Mouse (Mus musculus) thymus, adult 2 months (tissue): ENCODE measurements around the gene Zbed6. TPM values are rescaled to one million over a fixed set of nuclear protein-coding genes. Genes with fewer than 3 reads are reported as not detected.
"Not testable (repeated sequence)": the region's sequence is repeated elsewhere in the genome, so short reads cannot be mapped to it uniquely, and the experiment has no call there.

Experiments
- DNase-seq: peaks from one replicate; pipeline ENCODE4 v3.0.0; 2021
- H3K27ac ChIP-seq: fragments of 200-500 bp; 2 replicates; pipeline ENCODE4 v1.5.1; 2012; ENCODE audit warnings: low read length, control low read depth; ENCODE audit not compliant: control insufficient read depth, insufficient read depth
- H3K27me3 ChIP-seq: fragments of 200-500 bp; 2 replicates; pipeline ENCODE4 v1.6.1; 2012; ENCODE audit warnings: mild to moderate bottlenecking, low read length, moderate library complexity, mixed read lengths; ENCODE audit not compliant: control insufficient read depth, insufficient read depth
- H3K36me3 ChIP-seq: fragments of 200-500 bp; 2 replicates; pipeline ENCODE4 v1.6.1; 2012; ENCODE audit warnings: mild to moderate bottlenecking, low read length, moderate library complexity; ENCODE audit not compliant: control insufficient read depth, insufficient read depth
- H3K4me1 ChIP-seq: fragments of 200-500 bp; replicated peaks from 2 replicates; pipeline ENCODE4 v1.6.1; 2012; ENCODE audit warnings: low read length; ENCODE audit not compliant: control insufficient read depth, insufficient read depth
- H3K4me3 ChIP-seq: fragments of 200-500 bp; 2 replicates; pipeline ENCODE4 v1.5.1; 2012; ENCODE audit warnings: mild to moderate bottlenecking, low read length, control low read depth, moderate library complexity; ENCODE audit not compliant: control insufficient read depth, insufficient read depth
- CTCF ChIP-seq: fragments of 200-500 bp; IDR thresholded peaks from 2 replicates; pipeline ENCODE4 v1.5.1; 2012; ENCODE audit warnings: mild to moderate bottlenecking, control low read depth, low read length, moderate library complexity, borderline replicate concordance; ENCODE audit not compliant: control insufficient read depth, poor library complexity, insufficient read depth; ENCODE audit errors: extremely low read depth
- POLR2A ChIP-seq: fragments of 200-500 bp; IDR thresholded peaks from 2 replicates; pipeline ENCODE4 v1.6.1; 2012; ENCODE audit warnings: mild to moderate bottlenecking, low read length, control low read depth, moderate library complexity; ENCODE audit not compliant: control insufficient read depth, poor library complexity, insufficient read depth; ENCODE audit errors: extremely low read depth
- WGBS: fragments of 180-500 bp; shearing (Covaris S2); methylation state at CpG from one replicate; pipeline ENCODE4 v1.1.7; 2018; 5-methylcytosine and 5-hydroxymethylcytosine counted together
- polyA plus RNA-seq: library from polyadenylated mRNA; depleted of rRNA; stranded (reverse); fragments of >200 nt; gene quantifications from 2 replicates; pipeline ENCODE4 v1.2.3, GENCODE M21; 2012

Zbed6 gene
- polyA plus RNA-seq, 1 experiment: 5.3 TPM

DNA sequence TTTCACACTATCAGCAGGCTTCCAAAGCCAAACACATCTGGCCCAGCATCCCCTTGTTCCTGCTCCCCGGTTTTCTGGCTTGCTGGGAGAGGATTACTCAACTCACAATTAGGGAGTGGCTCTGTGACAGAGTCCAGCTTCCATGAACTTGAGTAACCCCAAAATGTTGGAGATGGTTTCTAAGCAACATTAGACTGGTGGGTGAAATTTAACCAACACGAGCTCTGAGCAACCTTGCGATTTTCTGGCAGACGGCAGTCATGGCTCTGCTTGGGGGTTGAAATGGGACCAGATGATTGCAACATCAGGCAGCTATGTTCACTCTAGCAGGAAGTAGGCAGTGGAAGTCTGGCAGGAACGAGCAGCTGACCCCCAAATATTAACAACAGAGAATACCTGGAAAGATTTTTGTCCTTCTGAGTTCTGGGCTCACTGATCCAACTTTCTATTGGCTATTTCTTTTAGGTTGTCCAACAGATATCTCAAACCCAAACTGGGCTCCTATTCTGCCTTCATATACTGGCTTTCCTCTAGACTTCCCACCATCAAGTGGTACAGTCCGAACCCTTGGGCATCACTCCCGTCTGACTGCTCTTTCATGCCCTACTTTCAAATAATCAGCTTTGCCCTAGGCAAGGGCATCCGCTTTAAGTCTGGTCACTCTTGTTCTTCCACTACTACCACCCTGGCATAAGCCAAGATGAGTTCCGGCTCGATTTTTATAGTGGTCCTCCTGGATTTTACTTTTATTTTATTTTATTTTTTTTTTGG is 25.2 kb upstream of the Zbed6 start:
- Histone ChIP-seq H3K4me1 (peaks cover 19% of the 10 kb centered on the region), H3K4me3 (no peak overlapping the region), H3K36me3 (0 out of 2 replicates have a peak, but pooled peaks cover 3% of the 10 kb centered on the region), H3K27me3 (no peaks in the 10 kb centered on the region), H3K27ac (no peak overlapping the region)
- DNase-seq: no peak
- TF ChIP-seq POLR2A: no peak
- TF ChIP-seq CTCF: no peak
- 94% methylated on average over 10 of the region's 10 CpGs for WGBS

DNA sequence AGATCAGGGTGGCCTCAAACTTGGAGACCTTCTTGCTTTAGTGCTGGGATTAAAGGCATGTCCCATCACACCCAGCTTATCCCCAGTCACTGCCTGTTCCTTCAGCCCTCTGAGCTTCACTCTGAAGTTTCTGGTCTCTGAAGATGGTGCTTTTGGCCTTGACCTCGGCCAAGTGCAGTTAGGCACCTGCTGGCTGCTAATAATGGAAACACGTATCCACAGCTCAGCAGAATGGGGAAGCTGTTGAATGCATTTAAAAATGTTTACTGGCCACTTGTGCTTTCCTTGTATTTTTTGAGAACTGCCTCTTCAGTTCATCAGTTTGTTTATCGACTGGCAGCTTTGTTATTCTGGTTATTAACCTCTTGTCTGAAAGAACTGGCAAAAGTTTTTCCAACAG is 11.1 kb upstream of the Zbed6 start:
- Histone ChIP-seq H3K27ac (no peak overlapping the region), H3K27me3 (no peaks in the 10 kb centered on the region), H3K4me3 (no peak overlapping the region), H3K36me3 (no peaks in the 10 kb centered on the region), H3K4me1 (no peaks in the 10 kb centered on the region)
- WGBS: 54% methylated on average over 3 of the region's 3 CpGs
- TF ChIP-seq CTCF: no peak
- TF ChIP-seq POLR2A: no peak
- DNase-seq: no peak

DNA sequence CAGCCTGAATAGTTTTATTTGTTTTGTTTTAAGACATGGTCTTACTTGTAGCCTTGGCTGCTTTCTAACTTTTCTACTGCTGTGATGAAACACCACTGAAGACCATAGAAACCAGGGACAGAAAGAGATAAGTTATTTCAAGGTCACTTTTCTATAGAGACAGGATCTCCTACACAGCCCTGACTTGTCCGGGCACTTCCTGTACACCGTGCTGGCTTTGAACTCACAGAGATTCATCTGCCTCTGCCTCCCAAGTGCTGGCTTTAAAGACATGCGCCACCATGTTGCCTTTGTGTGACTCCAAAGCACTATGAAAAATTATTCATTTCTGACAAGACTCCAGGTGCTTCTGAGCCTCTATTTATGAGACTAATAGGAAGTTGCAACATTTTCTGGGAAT is 10.6 kb upstream of the Zbed6 start:
- H3K36me3 ChIP-seq: no peaks in the 10 kb centered on the region
- H3K4me3 ChIP-seq: no peak overlapping the region
- WGBS: 66% methylated on average over 3 of the region's 3 CpGs
- no peak overlapping the region for H3K27ac ChIP-seq
- no peak for TF ChIP-seq POLR2A
- TF ChIP-seq CTCF: no peak
- no peaks in the 10 kb centered on the region for H3K27me3 ChIP-seq
- H3K4me1 ChIP-seq: no peaks in the 10 kb centered on the region
- no peak for DNase-seq

DNA sequence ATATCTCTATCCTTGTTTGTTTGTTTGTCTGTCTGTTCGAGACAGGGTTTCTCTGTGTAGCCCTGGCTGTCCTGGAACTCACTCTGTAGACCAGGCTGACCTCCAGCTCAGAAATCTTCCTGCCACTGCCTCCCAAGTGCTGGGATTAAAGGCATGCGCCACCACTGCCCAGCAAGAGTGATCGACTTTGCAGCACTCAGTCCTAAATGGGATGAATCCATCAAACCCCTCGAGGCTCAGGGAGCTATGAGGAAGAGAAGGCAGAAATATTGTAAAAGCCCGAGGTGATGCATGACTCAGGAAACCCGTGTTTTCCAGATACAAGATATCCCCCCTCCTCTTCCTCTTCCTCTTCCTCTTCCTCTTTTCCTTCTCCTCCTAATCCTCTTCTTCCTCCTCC is 10.1 kb upstream of the Zbed6 start:
- Histone ChIP-seq H3K4me3 (no peak overlapping the region), H3K27ac (no peak overlapping the region), H3K27me3 (no peaks in the 10 kb centered on the region), H3K36me3 (no peaks in the 10 kb centered on the region), H3K4me1 (no peaks in the 10 kb centered on the region)
- TF ChIP-seq CTCF (no peak), POLR2A (no peak)
- DNase-seq: no peak
- 64% methylated on average over 6 of the region's 6 CpGs for WGBS

DNA sequence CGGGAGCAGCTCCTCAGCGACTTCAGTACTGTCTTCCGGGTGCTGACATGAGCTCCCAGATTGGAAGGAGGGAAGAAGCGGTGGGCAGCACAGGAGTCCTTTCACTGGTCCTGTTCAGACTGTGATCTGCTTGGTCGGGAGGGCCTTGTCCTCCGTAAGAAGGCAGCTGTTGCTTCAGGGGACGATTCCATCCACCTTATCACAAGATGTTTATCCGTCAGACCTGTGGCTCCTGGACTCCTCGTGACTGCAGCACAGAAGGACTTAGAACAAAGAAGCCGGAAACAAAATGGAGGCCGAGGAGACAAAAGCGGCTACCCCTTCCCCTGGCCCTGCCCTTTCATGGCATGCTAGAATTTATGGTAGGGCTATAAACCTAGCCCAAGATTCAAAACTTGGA is 9.5 kb upstream of the Zbed6 start:
- Histone ChIP-seq H3K27ac (no peak overlapping the region), H3K27me3 (no peaks in the 10 kb centered on the region), H3K4me1 (no peaks in the 10 kb centered on the region), H3K36me3 (no peaks in the 10 kb centered on the region), H3K4me3 (no peak overlapping the region)
- TF ChIP-seq POLR2A (no peak), CTCF (no peak)
- no peak for DNase-seq
- 98% methylated on average over 12 of the region's 12 CpGs for WGBS

DNA sequence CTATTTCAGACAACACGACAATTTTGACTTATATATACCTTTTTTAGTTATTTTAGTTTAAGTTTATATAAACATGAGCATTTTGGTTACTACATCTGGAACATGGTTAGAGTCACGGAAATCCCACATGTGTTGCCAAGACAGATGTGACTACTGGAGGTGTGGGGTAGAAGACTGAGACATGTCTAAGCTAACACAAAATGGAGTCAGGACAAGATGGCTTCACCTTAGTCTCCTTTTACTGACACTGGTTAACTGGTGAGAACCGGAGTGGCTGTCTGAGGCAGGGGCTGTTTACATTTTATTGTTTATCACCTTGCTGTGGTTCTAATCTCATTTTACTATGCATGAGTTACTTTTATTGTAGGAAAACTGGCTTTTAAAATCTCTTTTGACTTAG is 7.9 kb upstream of the Zbed6 start:
- DNase-seq: no peak
- Histone ChIP-seq H3K36me3 (no peaks in the 10 kb centered on the region), H3K27ac (no peak overlapping the region), H3K4me1 (no peaks in the 10 kb centered on the region), H3K27me3 (no peaks in the 10 kb centered on the region), H3K4me3 (no peak overlapping the region)
- 97% methylated on average over 3 of the region's 3 CpGs for WGBS
- TF ChIP-seq CTCF (no peak), POLR2A (no peak)

DNA sequence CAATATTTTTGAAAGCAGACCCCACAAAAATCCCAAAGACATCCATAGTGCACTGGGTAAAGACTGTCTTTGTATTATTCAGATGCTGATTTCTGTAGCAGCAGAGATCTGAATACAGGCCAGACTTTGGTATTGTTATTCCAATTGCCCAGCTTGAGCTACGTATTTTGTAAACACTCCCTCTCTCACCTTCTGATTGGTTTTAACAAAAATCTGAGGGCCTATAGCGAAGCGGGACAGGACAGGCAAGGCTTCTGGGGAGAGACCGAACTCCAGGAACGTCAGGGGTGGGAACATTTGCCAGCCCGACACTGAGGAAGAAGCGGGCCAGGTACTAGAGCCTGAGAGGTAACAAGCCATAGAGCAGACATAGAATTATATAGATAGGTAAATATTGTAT is 7.0 kb upstream of the Zbed6 start:
- Histone ChIP-seq H3K27me3 (no peaks in the 10 kb centered on the region), H3K36me3 (no peaks in the 10 kb centered on the region), H3K27ac (no peak overlapping the region), H3K4me3 (no peak overlapping the region), H3K4me1 (no peaks in the 10 kb centered on the region)
- no peak for TF ChIP-seq POLR2A
- TF ChIP-seq CTCF: no peak
- 97% methylated on average over 7 of the region's 7 CpGs for WGBS
- no peak for DNase-seq

DNA sequence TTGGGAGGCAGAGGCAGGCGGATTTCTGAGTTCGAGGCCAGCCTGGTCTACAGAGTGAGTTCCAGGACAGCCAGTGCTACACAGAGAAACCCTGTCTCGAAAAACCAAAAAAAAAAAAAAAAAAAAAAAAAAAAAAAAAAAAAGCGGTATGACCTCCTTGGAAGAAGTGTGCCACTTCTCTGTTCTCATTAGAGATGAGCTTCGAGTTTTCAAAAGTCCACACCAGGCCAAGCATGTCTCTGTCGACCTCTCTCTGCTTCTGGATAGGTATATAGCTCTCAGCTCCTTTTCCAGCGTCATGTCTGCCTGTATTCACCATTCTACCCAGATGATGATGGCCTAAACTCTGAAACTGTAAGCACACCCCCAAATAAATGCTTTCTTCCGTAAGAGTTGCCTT is 5.0 kb upstream of the Zbed6 start:
- H3K4me3 ChIP-seq, H3K4me1 ChIP-seq, H3K27ac ChIP-seq, H3K36me3 ChIP-seq, H3K27me3 ChIP-seq, DNase-seq: not testable (repeated sequence)
- WGBS: 93% methylated on average over 8 of the region's 8 CpGs
